Mouse (Mus musculus): ENCODE data around the gene Sik2.

GRCm38 (mm10) chr9:51021123-51021795 is 12.4 kb upstream of the Sik2 start:
- TF ChIP-seq CTCF (IDR thresholded peaks at IDR 0.05; ENCODE audit: low read depth, low read length) (no peak), POLR2A (IDR thresholded peaks at IDR 0.05; ENCODE audit: borderline replicate concordance, low read depth, low read length) (no peak)

Measured in bone marrow macrophage, adult 2 months (primary cell).